Mouse (Mus musculus) spleen, adult 2 months (tissue): Measurements from ENCODE around the gene Prr7. TPM values are rescaled to one million over a fixed set of nuclear protein-coding genes. Genes with fewer than 3 reads are reported as not detected.

Source experiments
- DNase-seq, 2 experiments: peaks; one replicate each; pipeline versions ENCODE4 v3.0.0 to v3.0.0-alpha.2; 2012 to 2021; ENCODE audit warnings: low spot score in 2 of 2, low read depth in 1 of 2
- H3K27ac ChIP-seq: fragments of 200-500 bp; 2 replicates; pipeline ENCODE4 v1.5.1; 2012; ENCODE audit warnings: low read length, inconsistent platforms; ENCODE audit not compliant: insufficient read depth
- H3K27me3 ChIP-seq: fragments of 200-500 bp; 2 replicates; pipeline ENCODE4 v1.6.1; 2012; ENCODE audit warnings: mild to moderate bottlenecking, moderate library complexity, low read length, inconsistent platforms; ENCODE audit not compliant: control insufficient read depth, insufficient read depth
- H3K36me3 ChIP-seq: fragments of 200-500 bp; 2 replicates; pipeline ENCODE4 v1.6.1; 2012; ENCODE audit warnings: mild to moderate bottlenecking, low read length, inconsistent platforms; ENCODE audit not compliant: control insufficient read depth, insufficient read depth
- H3K4me1 ChIP-seq: fragments of 200-500 bp; 2 replicates; pipeline ENCODE4 v1.6.1; 2011; ENCODE audit warnings: inconsistent platforms; ENCODE audit not compliant: control insufficient read depth, insufficient read depth, insufficient read length
- H3K4me3 ChIP-seq: fragments of 200-500 bp; 2 replicates; pipeline ENCODE4 v1.5.1; 2011; ENCODE audit warnings: mild to moderate bottlenecking, inconsistent platforms; ENCODE audit not compliant: insufficient read depth, insufficient read length; ENCODE audit errors: extremely low read depth
- CTCF ChIP-seq: fragments of 200-500 bp; IDR thresholded peaks from 2 replicates; pipeline ENCODE4 v1.5.1; 2011; ENCODE audit warnings: mild to moderate bottlenecking, inconsistent platforms; ENCODE audit not compliant: insufficient read depth, insufficient read length, insufficient replicate concordance; ENCODE audit errors: extremely low read depth
- POLR2A ChIP-seq: fragments of 200-500 bp; IDR thresholded peaks from 2 replicates; pipeline ENCODE4 v1.6.1; 2011; ENCODE audit warnings: low read depth, low read length, inconsistent platforms
- WGBS: fragments of 180-500 bp; shearing (Covaris S2); methylation state at CpG from one replicate; pipeline ENCODE4 v1.1.7; 2018; 5-methylcytosine and 5-hydroxymethylcytosine counted together
- polyA plus RNA-seq: library from polyadenylated mRNA; depleted of rRNA; stranded (reverse); fragments of >200 nt; gene quantifications from 2 replicates; pipeline ENCODE4 v1.2.3, GENCODE M21; 2012

Gene Prr7
- polyA plus RNA-seq, 1 experiment = 16.2 TPM

DNA sequence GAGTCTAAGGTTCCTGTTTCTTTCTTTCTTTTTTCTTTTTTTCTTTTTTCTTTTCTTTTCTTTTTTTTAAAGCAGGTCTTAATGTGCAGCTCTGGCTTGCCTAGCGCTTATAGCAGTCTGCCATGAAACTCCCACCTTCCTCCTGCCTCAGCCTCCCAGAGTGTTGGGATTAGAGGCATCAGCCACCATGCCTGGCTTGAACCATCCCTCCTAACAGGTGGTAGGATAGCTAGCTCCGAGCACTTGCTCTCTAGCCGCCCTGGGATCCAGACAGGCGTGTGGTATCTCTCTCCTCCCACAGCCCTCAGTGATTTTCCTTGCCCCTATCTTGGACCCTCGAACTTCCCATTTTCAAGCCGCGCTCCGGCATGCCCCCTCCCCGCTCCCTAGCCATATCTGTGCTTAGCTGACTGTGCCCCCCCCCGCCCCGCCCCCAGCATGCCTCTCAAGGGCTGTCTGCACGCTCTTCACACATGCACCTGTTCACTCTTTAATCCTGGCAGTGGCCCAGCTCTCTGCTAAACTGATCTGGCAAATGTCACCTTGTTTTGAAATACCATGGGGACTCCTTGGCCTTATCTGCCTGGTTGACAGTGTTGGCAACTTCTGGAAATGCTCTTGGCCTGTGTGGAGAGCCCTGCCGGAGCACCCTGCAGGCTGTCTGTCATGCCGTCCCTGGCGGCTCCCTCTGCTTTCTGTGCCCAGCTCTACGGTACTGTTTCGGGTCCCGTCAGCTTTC is 31.0 kb downstream of the Prr7 start:
- no peak overlapping the region for H3K4me3 ChIP-seq
- H3K27ac ChIP-seq = no peak overlapping the region
- no peak for TF ChIP-seq POLR2A
- TF ChIP-seq CTCF = no peak
- H3K27me3 ChIP-seq = peaks cover 2% of the 10 kb centered on the region
- DNase-seq = no peak
- 0 out of 2 replicates have a peak, but pooled peaks cover 4% of the 10 kb centered on the region for H3K36me3 ChIP-seq
- H3K4me1 ChIP-seq = no peaks in the 10 kb centered on the region
- 28% methylated on average over 18 of the region's 18 CpGs for WGBS

DNA sequence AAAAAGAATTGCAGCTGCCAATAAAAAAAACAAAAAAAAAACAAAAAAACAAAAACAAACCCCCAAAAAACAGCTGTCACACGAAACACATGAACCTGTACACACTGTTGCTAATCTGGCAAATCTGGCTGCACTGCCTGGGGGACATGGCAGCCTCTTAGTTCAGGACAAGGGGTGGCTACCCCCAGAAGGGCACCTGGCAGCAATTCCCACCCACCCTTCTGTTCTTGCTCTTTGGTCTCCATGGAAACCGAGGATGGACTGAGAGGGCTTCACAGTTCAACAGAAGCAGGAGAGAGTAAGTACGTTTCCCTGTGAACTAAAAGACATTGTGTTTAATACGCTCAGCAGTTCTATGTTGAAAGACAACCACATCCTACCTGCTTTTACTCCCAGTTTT is 31.6 kb downstream of the Prr7 start:
- TF ChIP-seq POLR2A = no peak
- TF ChIP-seq CTCF = no peak
- Histone ChIP-seq H3K4me1 (no peaks in the 10 kb centered on the region), H3K36me3 (0 out of 2 replicates have a peak, but pooled peaks cover 4% of the 10 kb centered on the region), H3K4me3 (no peak overlapping the region), H3K27ac (no peak overlapping the region), H3K27me3 (peaks cover 2% of the 10 kb centered on the region)
- WGBS = 82% methylated on average over 4 of the region's 4 CpGs
- no peak for DNase-seq

- no peaks in the 10 kb centered on the region for H3K4me1 ChIP-seq
- 0 out of 2 replicates have a peak, but pooled peaks cover 4% of the 10 kb centered on the region for H3K36me3 ChIP-seq
- DNase-seq = no peak
- H3K27me3 ChIP-seq = peaks cover 2% of the 10 kb centered on the region
- no peak for TF ChIP-seq POLR2A
- TF ChIP-seq CTCF = no peak
- WGBS = 86% methylated on average over 6 of the region's 6 CpGs
- H3K4me3 ChIP-seq = no peak overlapping the region
- H3K27ac ChIP-seq = no peak overlapping the region
Measured at GRCm38 (mm10) chr13:55496661-55497060, 32.6 kb downstream of the Prr7 start.

DNA sequence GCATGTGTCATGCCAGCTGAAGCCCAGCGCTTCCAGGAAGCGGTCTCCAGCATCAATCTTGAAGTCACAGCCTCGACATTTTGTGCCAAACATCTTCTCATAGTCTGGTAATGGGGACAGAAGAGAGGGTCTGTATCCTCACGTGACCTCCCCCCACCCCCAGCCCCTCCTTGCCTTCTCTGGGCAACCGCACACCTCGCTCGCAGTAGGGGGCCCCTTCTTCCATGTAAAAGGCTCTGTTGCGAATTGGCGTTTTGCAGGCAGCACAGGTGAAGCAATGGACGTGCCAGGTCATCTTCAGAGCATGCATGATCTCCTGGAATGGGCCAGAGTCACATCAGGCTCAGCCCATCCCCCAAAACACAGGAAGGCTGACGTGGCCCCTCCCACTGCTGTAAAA is 34.8 kb downstream of the Prr7 start:
- TF ChIP-seq POLR2A (no peak), CTCF (no peak)
- no peak overlapping the region for H3K4me3 ChIP-seq
- 86% methylated on average over 11 of the region's 11 CpGs for WGBS
- H3K36me3 ChIP-seq = peaks cover 11% of the 10 kb centered on the region; the same call in 1 of the 2 replicates
- no peaks in the 10 kb centered on the region; the same call in 1 of the 2 replicates for H3K27me3 ChIP-seq
- no peaks in the 10 kb centered on the region for H3K4me1 ChIP-seq
- no peak overlapping the region for H3K27ac ChIP-seq
- no peak for DNase-seq

- no peaks in the 10 kb centered on the region for H3K27me3 ChIP-seq
Measured at GRCm38 (mm10) chr13:55500575-55500974, 36.5 kb downstream of the Prr7 start.

GRCm38 (mm10) chr13:55502405-55502804 is 38.3 kb downstream of the Prr7 start:
- peaks cover 27% of the 10 kb centered on the region for H3K36me3 ChIP-seq
- WGBS = 71% methylated on average over 8 of the region's 8 CpGs

More at GRCm38 (mm10) chr13:55500575-55500974, 36.5 kb downstream of the Prr7 start:
- Histone ChIP-seq H3K27ac (no peak overlapping the region), H3K4me3 (no peak overlapping the region), H3K36me3 (peaks cover 17% of the 10 kb centered on the region), H3K4me1 (no peaks in the 10 kb centered on the region)
- WGBS = 88% methylated on average over 10 of the region's 10 CpGs
- DNase-seq = no peak
- TF ChIP-seq POLR2A (no peak), CTCF (no peak)

GRCm38 (mm10) chr13:55504390-55504789 is 40.3 kb downstream of the Prr7 start:
- TF ChIP-seq CTCF (no peak), POLR2A (no peak)
- Histone ChIP-seq H3K4me3 (no peak overlapping the region), H3K27me3 (no peaks in the 10 kb centered on the region), H3K27ac (no peak overlapping the region), H3K36me3 (peaks cover 36% of the 10 kb centered on the region), H3K4me1 (no peaks in the 10 kb centered on the region)
- WGBS = 87% methylated on average over 5 of the region's 5 CpGs
- DNase-seq = no peak

More at GRCm38 (mm10) chr13:55502405-55502804, 38.3 kb downstream of the Prr7 start:
- no peaks in the 10 kb centered on the region for H3K27me3 ChIP-seq
- no peak overlapping the region for H3K4me3 ChIP-seq
- TF ChIP-seq POLR2A (no peak), CTCF (no peak)
- no peak overlapping the region for H3K27ac ChIP-seq
- no peaks in the 10 kb centered on the region for H3K4me1 ChIP-seq
- no peak for DNase-seq
